Mouse (Mus musculus) left cerebral cortex, postnatal 4 days (tissue): ENCODE results near the gene Plcg1. TPM values are rescaled to one million over a fixed set of nuclear protein-coding genes. Genes with fewer than 3 reads are reported as not detected.

Experiments used
- DNase-seq: peaks from one replicate; pipeline ENCODE4 v3.0.0-alpha.2; 2022
- intact Hi-C: fragments of 180-260 bp; cut with DNase I; formaldehyde crosslinking; loops from one replicate; pipeline ENCODE4 v1.15.1; 2025
- total RNA-seq, 2 experiments: library from RNA; stranded (reverse); gene quantifications; 2 replicates each; pipeline ENCODE4 v1.2.3; 2021

The Plcg1 gene
- 100 to 1,000 TPM; 176 to 190 TPM for total RNA-seq

DNA sequence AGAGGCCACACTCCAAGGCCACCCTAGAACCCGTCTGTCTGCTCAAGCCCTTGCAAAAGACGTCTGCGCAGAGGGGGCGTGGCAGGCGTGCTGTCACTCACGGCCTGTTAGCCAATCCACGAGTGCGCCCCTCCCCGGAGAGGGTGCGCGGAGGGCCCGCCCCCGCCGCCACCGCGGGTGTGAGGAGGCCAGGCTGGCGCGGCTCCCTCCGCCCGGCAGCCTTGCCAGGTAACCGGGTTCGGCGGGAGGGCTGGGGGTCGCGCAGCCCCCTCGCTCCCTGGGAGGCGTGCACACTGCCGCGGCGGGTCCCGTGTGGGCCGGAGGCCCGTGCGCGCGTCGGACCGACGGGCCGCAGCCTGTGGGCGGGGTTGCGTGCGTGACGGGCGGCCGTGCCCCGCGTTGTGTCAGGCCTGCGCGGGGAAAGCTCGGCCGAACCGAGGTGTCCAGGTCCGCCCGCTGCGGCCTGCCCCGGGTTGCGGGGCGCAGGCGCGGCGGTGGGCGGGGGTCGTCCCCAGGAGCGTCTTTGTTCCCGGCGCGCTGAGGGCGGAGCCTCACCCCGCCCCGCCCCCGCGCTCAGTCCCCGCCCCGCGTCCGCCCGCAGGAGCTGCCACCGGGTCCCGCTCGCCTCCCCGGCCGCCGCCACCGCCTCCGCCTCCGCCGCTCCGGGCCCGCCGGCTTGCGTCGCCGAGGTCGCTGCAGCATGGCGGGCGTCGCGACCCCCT lies at the start of gene Plcg1:
TSS of gene Plcg1 (plus strand) at position 184 of the 722 bp plus-strand sequence.
- DNase-seq, result peak; percentile 96
- intact Hi-C loops, result no loop called here

DNA sequence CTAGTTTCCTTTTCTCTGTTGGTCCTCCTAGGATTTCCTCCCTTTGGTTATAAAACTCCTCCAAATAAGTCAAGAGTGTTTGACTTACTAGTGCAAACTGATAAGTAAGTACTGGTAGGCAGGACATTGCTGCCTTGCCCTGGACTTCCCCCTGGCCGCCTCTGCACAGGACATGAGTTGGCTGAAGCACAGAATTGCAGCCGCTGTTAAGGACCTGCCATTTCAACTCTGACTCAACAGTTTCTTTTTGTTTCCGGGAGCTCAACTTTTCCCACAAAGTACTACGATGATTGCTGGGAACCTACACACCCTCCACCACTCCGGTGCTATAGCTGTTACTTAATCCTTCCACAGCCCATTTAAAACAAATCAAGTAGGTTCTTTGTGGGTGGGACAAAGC lies 30.8 kb upstream of the Plcg1 start:
- intact Hi-C loops, result no loop called here

DNA sequence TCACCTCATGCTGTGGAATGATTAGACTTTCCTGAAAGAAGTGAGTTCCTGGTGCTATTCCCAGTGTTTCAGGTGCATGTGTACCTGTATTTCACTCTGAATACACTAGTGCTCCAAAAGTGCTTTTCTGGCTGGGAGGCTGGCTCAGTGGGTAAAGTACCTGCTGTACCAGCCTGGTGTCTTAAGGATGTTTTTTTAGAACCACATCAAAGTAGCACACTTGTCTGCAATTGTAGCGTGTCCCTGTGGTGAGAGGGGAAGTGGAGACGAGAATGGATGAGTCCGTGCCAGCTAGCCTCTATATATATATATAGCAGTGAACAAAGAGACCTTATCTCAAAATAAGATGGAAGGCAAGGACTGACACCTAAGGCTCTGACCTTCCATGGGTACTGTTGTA lies 29.5 kb upstream of the Plcg1 start:
- no peak for DNase-seq
- intact Hi-C loops, result no loop called here

More for the DNA sequence above, 30.8 kb upstream of the Plcg1 start:
- no peak for DNase-seq

DNA sequence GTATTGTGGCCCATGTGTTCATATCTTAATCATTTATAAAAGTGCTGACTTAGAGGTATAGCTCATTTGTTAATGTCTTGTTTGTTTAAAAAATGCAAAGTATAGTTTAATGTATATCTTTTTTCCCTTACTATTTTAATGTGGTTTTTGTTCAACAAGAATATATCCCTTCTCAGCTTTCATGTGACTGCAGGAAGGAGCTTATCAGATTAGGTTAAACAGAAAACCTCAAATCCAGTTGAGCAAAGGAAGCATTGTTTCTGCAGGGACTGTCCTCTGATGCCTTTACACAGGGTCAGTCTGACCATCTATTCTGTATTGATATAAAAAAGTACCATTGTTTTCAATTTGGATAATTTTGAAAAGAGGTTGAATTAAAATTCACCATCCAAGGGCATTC lies 28.3 kb upstream of the Plcg1 start:
- intact Hi-C loops, result no loop called here
- no peak for DNase-seq

DNA sequence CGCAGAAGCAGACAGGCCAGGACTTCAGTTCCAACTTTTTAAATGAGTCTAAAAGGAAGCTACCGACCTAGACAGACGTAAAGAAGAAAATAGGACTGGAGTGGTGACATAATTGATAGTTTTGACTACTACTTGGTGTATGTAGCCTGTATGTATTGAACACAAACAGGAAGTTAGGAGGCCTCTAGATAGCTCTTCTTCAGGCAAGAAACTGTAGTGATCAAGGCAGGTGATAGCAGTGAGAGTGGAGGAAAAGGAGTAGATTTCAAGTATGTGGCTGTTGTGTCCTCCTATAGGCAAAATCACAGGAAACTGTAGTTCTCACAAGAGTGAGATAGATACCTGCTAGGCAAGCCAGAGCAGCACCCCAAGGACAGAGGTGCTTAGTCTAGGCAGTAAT lies 23.4 kb upstream of the Plcg1 start:
- no peak for DNase-seq
- intact Hi-C loops, result no loop called here

DNA sequence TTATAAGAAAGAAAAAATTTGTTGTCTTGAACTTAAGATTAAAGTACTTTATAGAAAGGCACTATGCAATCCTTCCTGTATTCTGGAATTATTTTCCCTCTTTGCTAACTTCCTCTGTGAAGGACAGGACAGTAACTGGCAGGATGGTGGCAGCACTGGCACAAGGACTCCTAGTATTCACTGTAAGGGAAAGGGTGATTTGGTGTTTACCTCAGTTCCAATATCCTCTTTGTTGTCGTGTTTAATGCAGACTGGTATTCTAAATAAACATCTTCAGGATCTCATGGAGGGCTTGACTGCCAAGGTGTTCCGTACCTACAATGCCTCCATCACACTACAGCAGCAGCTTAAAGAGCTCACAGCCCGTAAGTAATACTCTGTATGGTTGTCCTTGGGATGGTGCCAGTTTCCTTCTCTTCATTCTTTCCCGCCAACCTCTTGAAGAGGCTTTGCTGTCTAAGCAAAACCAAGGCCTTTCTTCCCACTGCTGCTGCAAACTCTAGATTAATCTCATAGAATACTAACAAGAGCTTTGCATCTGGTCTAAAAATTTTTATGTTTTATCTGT lies 15.6 kb upstream of the Plcg1 start:
- intact Hi-C loops, result loop anchor here (5.0 kb wide), 1 partner anchor 172 kb away; no protein-coding TSS in a partner anchor
- no peak for DNase-seq

DNA sequence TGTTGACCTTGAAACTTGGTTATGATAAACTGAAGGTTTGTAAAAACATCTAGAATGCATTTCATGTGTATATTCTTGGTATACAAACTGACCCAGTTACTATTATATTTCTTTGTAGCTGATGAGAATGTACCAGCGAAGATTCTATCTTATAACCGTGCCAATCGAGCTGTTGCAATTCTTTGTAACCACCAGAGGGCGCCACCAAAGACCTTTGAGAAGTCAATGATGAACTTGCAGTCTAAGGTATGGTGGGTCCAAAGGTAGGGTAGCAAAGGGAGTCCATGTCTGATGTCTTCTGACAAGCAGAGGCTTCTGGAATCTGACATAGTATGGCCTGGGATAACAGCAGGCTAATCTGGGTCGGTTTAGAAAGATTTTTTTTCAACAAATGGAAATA lies 13.8 kb upstream of the Plcg1 start:
- intact Hi-C loops, result loop anchor here (5.0 kb wide), 1 partner anchor 170 kb away; no protein-coding TSS in a partner anchor

DNA sequence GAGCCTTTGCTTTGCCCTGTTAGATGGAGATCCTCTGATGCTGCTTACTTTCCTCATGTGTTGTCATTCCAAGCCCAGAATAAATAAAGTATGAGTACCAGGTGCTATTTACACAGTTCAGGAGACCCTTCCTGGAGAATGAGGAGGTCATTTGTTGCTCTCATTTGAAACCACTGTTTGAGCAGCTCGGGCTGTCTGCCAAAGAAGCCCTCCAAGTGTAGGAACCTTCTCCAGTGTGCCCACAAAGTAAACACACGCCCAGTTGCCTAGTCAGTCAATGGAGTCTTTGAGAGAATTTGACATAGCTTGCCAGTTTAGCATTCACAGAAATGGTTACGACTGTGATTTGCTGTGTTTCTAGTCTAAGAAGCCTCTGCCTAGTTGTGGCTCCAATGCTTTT lies 12.3 kb upstream of the Plcg1 start:
- intact Hi-C loops, result loop anchor here (5.0 kb wide), 1 partner anchor 168 kb away; no protein-coding TSS in a partner anchor
- no peak for DNase-seq

More for the DNA sequence above, 13.8 kb upstream of the Plcg1 start:
- peak; percentile 57 for DNase-seq

DNA sequence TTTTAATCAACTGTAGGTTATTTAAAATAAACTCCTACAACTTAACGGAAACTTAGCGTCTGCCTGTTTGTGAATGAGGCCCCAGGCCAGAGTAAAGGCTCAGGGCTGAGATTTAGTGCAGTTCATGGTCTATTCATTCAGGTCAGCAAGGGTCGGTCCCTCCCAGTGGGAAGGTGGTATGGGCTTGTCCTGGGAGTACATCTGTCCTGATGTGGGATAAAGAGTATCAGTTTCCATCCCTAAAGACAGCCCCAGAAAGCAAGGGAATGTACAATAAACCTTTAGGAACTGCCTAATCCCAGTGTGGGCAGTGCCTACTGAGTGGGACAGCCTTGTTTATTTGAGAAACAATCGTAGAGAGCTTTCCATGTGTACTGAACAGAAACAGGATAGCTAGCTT lies 8.4 kb upstream of the Plcg1 start:
- intact Hi-C loops, result no loop called here
- no peak for DNase-seq

DNA sequence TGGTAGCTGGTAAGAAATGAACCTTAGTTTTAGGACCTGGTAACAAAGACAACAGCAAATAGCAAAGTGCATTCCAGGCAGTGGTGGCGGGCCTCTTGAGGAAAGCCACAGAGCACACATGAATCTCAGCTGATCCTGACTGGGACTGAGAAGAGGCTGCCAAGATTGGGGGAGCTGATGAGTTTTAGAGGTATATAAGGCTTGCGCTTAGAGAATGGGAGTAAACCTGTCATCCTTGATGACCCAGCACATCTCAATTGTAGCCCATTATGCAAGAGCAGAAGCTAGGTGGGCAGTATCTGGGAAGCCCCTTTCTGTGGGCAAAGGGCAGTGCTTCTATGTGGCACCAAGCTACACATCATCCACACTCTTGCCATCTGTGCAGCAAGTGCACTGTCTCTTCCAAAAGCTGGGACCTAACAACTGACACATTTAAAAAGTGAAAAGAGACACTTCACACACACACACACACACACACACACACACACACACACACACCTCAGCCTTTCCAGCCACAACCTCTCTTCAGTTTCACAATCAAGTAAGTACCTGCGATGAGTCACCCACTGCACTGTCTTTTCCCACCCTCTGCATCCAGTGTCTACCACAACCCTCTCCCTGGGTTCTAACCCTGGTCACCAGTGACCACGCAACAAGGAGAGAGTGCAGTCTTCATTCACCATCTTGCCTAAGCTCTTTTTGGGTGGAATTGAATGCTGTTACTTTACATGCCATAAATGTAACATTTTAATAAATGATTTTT lies 7.3 kb upstream of the Plcg1 start:
- no peak for DNase-seq
- intact Hi-C loops, result no loop called here

DNA sequence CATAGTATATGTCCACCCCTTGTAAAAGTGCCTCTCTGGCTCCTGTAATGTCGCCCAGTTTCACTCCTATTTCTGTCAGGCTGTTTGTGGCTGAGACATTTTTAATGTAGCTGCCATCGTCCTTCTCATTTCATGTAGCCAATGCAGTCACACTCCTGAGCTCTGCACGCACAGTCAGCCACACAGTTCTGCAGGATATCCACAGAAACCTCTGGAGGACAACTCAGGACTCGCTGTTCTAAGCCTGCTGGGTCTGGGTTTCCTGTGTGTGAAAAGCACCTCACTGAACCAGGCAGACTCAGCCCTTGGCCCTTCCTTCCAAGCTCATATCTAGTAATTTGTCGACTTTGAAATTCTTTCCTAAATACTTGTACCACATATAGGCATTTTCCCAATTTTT lies 6.6 kb upstream of the Plcg1 start:
- DNase-seq, result no peak
- intact Hi-C loops, result no loop called here

DNA sequence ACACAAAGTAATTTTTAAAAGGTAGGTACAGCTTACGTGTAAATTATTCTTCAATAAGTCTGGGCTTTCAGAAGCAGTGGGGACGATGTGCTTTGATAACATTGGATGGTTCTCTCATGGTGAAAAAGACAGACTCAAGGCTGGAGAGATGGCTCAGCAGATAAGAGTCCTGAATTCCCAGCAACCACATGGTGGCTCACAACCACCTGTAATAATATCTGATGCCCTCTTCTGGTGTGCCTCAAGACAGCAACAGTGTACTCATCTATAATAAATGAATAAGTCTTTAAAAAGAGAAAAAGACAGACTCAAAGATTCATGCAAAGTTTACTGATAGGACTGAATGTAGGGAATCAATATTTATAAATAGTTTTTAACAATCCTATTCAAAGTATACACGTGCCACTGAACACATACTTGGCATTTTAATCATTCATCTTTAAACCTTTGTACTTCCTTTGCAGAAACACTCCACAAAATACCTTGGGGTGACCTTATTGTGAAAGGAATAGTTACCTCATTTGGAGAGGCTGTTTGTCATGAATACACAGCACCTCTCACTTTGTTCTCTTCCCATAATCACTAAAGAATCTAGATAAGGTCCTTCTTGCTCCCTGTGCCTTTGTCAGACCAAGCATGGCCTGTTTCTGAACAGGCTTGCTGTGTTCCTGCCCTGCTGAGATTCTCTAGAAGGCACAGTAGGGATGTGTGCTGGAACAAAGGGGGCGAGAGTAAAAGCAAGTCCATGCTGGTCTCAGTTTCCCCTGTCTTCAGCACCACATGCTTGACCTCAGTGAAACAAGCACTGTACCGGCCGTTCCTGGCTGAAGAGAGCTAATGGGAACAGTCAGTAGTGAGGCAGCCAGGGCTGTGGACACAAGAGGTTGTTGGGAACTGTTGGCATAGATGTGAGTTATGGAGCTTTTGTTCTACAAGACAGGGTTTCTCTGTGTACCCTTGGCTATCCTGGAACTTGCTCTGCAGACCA lies 4.9 kb upstream of the Plcg1 start:
- intact Hi-C loops, result no loop called here
- no peak for DNase-seq

DNA sequence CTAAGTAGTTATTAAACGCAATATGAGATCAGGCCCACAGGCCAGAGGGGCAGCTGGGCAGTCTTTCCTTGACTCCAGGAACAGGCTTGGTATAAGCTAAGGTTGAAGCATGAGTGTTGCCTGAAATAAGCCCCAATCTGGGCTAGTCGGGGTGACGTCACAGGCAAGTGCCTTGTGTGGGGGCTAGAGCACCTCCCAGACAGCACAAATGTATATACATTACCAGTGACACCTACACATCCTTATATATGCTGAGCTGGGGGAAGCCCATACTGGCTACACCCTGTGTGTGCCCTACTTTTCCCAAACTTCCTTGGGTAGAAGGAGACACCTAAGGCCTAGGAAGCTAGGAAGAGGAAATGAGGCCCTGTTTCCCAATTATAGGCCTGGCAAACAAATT lies 2.1 kb upstream of the Plcg1 start:
- DNase-seq, result no peak
- intact Hi-C loops, result no loop called here

DNA sequence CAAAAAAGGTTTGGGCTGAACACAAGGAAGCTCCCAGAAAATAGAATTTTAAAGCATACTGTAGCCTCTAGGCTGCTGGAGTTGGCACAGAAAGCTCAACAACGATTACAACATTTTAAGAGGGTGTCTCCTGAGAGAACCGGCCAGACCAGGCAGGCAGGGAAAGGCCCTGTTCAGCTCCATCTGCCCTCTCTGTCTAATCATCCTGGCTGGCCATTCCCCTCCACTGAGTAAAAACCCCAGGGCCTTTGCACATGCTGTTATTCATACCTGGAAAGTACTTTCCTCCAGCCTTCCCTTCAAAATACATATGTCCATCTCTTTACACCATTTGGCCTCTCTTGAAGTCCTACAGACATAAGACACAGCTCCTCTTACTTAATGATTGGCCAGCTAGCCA lies 1.7 kb upstream of the Plcg1 start:
- no peak for DNase-seq
- intact Hi-C loops, result no loop called here

DNA sequence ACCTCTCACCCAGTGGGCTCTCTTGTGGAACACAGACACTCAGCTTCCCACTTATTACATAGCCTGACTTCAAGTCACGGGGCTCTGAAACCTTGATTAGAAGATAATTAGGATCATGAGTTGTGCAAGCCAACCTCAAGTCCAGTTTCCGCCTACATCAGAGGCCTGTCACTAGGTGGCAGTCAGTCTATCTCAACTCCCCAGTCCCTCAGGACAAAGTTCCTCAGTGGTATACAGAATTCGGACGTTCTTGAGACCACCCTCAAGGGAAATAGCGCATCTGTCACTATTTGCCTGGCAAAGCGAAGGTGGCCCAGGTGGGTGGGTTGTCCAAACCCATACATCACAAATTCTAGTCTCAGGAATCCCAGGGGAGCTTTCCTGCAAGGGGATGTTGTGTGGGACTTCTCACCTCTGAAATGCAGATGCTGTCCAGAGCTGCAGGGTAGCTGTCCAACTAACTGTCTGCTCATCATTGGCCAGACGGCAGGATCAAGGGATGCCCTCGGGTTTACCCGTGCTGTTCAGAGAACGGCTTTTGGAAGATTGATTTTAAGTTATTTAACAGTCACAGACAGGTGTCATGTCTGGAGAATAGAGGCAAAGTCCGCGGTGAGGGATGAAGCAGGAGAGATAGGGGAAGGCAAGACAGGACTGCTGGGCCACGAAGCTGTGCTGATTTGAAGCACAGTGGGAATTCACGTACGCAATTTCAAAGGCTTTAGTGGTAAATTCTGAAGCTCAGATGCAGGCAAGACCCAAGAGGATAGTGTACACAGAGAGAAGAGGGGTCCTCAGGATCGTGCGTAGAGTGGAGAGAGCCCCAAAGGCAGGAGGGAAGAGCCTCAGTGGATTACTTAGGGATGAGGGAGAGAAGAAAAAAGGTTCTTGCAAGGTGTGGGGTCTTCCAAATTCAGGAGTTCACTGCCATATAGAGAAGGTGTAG lies 976 bp upstream of the Plcg1 start:
- DNase-seq, result no peak
- intact Hi-C loops, result no loop called here

DNA sequence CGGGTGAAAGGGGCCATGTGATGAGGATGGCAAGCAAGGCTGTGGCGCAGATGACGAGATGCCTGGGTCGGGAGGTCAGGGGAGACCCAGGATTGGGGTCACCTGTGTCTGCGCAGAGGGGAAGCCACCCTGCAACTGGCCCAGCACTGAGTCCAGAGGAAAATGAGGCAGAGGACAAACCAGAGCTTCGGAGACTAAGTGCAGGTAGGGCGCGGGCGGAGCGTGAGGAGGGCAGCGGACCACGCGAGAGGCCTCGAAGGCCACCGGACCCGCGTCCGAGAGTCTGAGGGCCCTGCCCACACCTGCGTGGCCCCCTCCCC lies 343 bp upstream of the Plcg1 start:
- intact Hi-C loops, result no loop called here
- no peak for DNase-seq

DNA sequence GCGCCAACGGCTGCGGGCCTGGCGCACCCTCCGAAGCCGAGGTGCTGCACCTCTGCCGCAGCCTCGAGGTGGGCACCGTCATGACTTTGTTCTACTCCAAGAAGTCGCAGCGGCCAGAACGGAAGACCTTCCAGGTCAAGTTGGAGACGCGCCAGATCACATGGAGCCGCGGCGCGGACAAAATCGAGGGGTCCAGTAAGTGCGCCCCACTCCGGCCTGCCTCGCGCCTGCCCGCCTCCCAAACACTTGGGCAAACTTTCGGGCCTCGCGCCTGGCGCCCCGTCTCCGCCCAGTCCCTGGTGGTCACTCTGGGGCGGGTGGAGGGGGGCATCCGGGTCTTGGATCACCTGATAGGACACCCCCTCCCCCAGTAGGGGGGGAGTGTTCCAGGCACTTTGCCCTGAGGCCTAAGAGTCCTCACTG lies 750 bp downstream of the Plcg1 start:
- peak; percentile 84 for DNase-seq
- intact Hi-C loops, result no loop called here

DNA sequence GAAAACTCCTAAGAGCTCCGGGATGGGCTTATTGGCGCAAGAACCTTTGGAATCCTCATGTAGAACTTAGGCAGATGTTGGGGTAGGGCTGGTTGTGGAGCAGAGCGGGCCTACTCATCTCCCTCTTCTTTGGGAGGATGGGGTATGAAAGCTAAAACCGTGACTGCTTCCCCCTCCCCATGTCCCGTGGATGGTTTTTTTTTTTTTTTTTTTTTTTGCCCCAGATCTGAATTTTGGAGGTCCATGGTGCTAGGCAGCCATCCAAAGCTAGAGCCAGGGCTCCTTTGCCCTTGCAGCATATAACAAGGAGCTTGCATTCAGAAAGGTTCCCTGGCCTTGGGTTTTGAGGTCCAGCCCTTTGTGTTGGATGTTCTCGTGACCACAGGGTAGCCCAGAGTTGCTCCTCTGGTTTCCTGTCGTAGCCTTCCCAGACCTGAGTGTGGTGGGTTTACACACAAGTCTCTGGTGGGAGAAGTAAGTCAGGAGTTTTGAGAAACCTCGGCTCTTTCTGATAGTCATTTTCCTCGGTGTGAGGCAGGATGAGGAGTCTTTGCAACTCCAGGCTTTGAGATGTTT lies 1.4 kb downstream of the Plcg1 start:
- no peak for DNase-seq
- intact Hi-C loops, result no loop called here

DNA sequence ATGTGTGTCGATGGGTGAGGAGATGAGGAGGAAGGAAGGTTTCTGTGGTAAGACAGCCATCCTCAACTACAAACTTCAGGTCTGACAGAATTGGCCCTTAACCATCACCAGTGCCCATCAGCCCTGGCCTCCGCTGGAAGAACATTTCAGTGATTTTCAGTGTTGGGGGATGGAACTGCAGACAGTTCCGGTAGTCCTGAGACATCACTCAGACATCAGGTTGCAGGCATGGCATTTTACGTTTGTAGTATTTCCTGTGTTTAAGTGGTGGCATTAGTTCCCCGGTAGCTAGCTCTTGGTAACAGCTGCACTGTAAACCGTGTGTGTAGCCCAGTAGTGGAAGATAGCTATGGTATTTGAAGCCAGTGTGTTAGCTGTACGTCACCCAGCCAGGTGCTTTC lies 2.0 kb downstream of the Plcg1 start:
- DNase-seq, result no peak
- intact Hi-C loops, result no loop called here
